Mouse (Mus musculus): ENCODE results near the gene Ofcc1.

The Ofcc1 gene

GRCm38 (mm10) chr13:39979294-39980061 is 381.8 kb downstream of the Ofcc1 start:
- no peak for DNase-seq

- no peak for DNase-seq
Observed at GRCm38 (mm10) chr13:39968349-39969016, 392.8 kb downstream of the Ofcc1 start.

- no peak for DNase-seq
Observed at GRCm38 (mm10) chr13:39957226-39957625, 404.0 kb downstream of the Ofcc1 start.

GRCm38 (mm10) chr13:39956017-39956416 is 405.2 kb downstream of the Ofcc1 start:
- DNase-seq = no peak
